Mouse (Mus musculus): ENCODE data around the gene Gpsm3. TPM values are rescaled to one million over a fixed set of nuclear protein-coding genes. Genes with fewer than 3 reads are reported as not detected.
A peak's percentile ranks its signal among the peaks of the same experiment; 100 is the strongest.

Gpsm3 gene
- polyA plus RNA-seq, 1 experiment from 2014 or later: 15.3 TPM

DNA sequence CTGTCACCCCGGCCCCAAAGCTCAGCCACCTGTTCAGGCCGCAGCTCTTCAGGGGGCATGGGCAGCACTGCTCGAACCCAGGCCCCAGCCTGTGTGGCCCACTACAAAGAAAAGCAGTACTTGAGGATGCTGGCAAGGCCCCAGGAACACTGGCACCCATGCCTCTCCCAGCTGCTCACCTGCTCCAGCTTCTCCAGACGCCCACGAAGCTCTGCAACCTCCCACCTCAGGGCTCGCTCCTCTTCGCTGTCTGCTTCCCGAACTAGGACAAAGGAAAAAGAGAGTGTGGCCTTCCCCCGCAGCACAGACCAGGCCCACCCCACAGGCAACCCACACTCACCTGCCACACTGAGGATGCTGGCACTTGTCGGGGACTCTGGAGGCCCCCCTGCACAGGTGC, 24.2 kb downstream of the Gpsm3 start:
- Histone ChIP-seq H3K27me3 (ENCODE audit: control insufficient read depth, insufficient read depth, low read depth, low read length) (no peaks in the 10 kb centered on the region), H3K4me2 (ENCODE audit: low read depth, low read length) (no peak overlapping the region), H3K36me3 (ENCODE audit: control insufficient read depth, insufficient read depth) (peaks cover 15% of the 10 kb centered on the region), H3K9ac (ENCODE audit: low read depth, low read length) (no peak overlapping the region), H3K9me3 (replicated peaks; ENCODE audit: control insufficient read depth, low read length) (no peaks in the 10 kb centered on the region), H3K4me3 (ENCODE audit: low read depth, low read length) (no peak overlapping the region), H3K4me1 (ENCODE audit: control insufficient read depth, low read depth, low read length) (peaks cover 15% of the 10 kb centered on the region), H3K27ac (ENCODE audit: low read length) (no peak overlapping the region; the same call in 1 of the 2 replicates)
- 77% methylated on average over 10 of the region's 10 CpGs for WGBS (ENCODE audit: insufficient replicate concordance)
- no peak for ATAC-seq (ENCODE audit: low read depth)

DNA sequence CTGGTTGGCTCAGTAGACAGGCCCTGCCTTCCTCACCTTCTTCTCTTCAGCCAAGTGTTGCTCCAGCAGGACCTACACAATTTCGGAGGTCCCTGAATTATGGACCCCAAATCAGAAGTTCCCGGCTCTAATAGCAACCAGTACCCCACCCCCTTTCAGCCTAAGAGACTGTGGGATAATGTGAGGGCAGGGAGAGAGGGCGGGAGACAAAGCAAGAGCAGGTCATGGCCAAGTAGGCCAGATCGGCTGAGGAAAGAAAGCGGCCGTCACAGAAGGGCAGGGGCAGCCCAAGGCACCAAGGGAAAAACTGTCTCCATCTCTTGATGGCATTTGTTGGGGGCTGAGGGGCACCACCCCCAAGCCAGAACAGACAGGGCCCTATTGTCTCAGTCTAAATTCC, 26.3 kb downstream of the Gpsm3 start, which contains the start of gene Egfl8:
Gene Egfl8, minus strand, starts transcription at position 101 of the 400 bp plus-strand sequence.
- peaks cover 14% of the 10 kb centered on the region; the same call in 1 of the 2 replicates for H3K4me1 ChIP-seq (ENCODE audit: control insufficient read depth, low read depth, low read length)
- H3K9me3 ChIP-seq (replicated peaks; ENCODE audit: control insufficient read depth, low read length): no peaks in the 10 kb centered on the region
- no peaks in the 10 kb centered on the region for H3K27me3 ChIP-seq (ENCODE audit: control insufficient read depth, insufficient read depth, low read depth, low read length)
- H3K27ac ChIP-seq (ENCODE audit: low read length): no peak within 1 kb of the TSS
- no peak within 1 kb of the TSS for H3K4me3 ChIP-seq (ENCODE audit: low read depth, low read length)
- ATAC-seq (ENCODE audit: low read depth): no peak
- peaks cover 14% of the 10 kb centered on the region for H3K36me3 ChIP-seq (ENCODE audit: control insufficient read depth, insufficient read depth)
- WGBS (ENCODE audit: insufficient replicate concordance): 68% methylated on average over 6 of the region's 6 CpGs
- no peak within 1 kb of the TSS for H3K4me2 ChIP-seq (ENCODE audit: low read depth, low read length)
- no peak within 1 kb of the TSS for H3K9ac ChIP-seq (ENCODE audit: low read depth, low read length)

- no peaks in the 10 kb centered on the region for H3K27me3 ChIP-seq (ENCODE audit: control insufficient read depth, insufficient read depth, low read depth, low read length)
- peaks cover 9% of the 10 kb centered on the region; the same call in 1 of the 2 replicates for H3K4me1 ChIP-seq (ENCODE audit: control insufficient read depth, low read depth, low read length)
- H3K9ac ChIP-seq (ENCODE audit: low read depth, low read length): no peak overlapping the region
- H3K36me3 ChIP-seq (ENCODE audit: control insufficient read depth, insufficient read depth): peaks cover 2% of the 10 kb centered on the region; the same call in 1 of the 2 replicates
- peak; percentile 49 for ATAC-seq (ENCODE audit: low read depth)
- no peak overlapping the region for H3K27ac ChIP-seq (ENCODE audit: low read length)
- H3K9me3 ChIP-seq (replicated peaks; ENCODE audit: control insufficient read depth, low read length): no peaks in the 10 kb centered on the region
- H3K4me3 ChIP-seq (ENCODE audit: low read depth, low read length): no peak overlapping the region
- no peak overlapping the region for H3K4me2 ChIP-seq (ENCODE audit: low read depth, low read length)
- 4% methylated on average over 6 of the region's 6 CpGs for WGBS (ENCODE audit: insufficient replicate concordance)
These were observed 29.4 kb downstream of the Gpsm3 start for GRCm38 (mm10) chr17:34618999-34619398.

GRCm38 (mm10) chr17:34621006-34621405, 31.4 kb downstream of the Gpsm3 start:
- Histone ChIP-seq H3K4me1 (ENCODE audit: control insufficient read depth, low read depth, low read length) (peaks cover 9% of the 10 kb centered on the region; the same call in 1 of the 2 replicates), H3K4me3 (ENCODE audit: low read depth, low read length) (no peak overlapping the region), H3K4me2 (ENCODE audit: low read depth, low read length) (no peak overlapping the region), H3K9me3 (replicated peaks; ENCODE audit: control insufficient read depth, low read length) (no peaks in the 10 kb centered on the region), H3K36me3 (ENCODE audit: control insufficient read depth, insufficient read depth) (peaks cover 2% of the 10 kb centered on the region; the same call in 1 of the 2 replicates), H3K9ac (ENCODE audit: low read depth, low read length) (no peak overlapping the region), H3K27me3 (ENCODE audit: control insufficient read depth, insufficient read depth, low read depth, low read length) (no peaks in the 10 kb centered on the region), H3K27ac (ENCODE audit: low read length) (peak overlapping the region; percentile 40; the same call in 1 of the 2 replicates)
- no peak for ATAC-seq (ENCODE audit: low read depth)
- 80% methylated on average over 8 of the region's 8 CpGs for WGBS (ENCODE audit: insufficient replicate concordance)

DNA sequence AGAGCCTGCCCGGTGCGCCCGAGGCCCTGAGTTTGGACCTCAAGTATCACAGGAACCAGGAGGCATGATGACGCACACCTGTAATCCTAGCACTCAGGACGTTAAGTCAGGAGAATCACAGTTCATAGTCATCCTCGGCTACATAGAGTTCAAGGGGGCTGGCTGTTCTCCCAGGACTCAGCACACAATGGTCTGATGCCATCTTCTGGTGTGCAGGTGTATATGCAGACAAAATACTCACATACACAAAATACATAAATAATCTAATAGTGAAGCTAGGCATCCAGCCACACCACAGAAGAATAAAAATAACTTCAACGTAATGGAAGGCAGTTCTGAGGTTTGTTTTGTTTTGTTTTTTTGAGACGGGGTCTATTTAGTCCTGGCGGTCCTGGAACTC, 33.6 kb downstream of the Gpsm3 start:
- H3K4me1 ChIP-seq (ENCODE audit: control insufficient read depth, low read depth, low read length): peaks cover 22% of the 10 kb centered on the region
- no peak for ATAC-seq (ENCODE audit: low read depth)
- 73% methylated on average over 9 of the region's 9 CpGs for WGBS (ENCODE audit: insufficient replicate concordance)
- no peak overlapping the region for H3K9ac ChIP-seq (ENCODE audit: low read depth, low read length)
- no peaks in the 10 kb centered on the region for H3K9me3 ChIP-seq (replicated peaks; ENCODE audit: control insufficient read depth, low read length)
- no peaks in the 10 kb centered on the region; the same call in 1 of the 2 replicates for H3K36me3 ChIP-seq (ENCODE audit: control insufficient read depth, insufficient read depth)
- peaks cover 6% of the 10 kb centered on the region for H3K27me3 ChIP-seq (ENCODE audit: control insufficient read depth, insufficient read depth, low read depth, low read length)
- H3K4me2 ChIP-seq (ENCODE audit: low read depth, low read length): no peak overlapping the region
- H3K4me3 ChIP-seq (ENCODE audit: low read depth, low read length): no peak overlapping the region
- no peak overlapping the region for H3K27ac ChIP-seq (ENCODE audit: low read length)

DNA sequence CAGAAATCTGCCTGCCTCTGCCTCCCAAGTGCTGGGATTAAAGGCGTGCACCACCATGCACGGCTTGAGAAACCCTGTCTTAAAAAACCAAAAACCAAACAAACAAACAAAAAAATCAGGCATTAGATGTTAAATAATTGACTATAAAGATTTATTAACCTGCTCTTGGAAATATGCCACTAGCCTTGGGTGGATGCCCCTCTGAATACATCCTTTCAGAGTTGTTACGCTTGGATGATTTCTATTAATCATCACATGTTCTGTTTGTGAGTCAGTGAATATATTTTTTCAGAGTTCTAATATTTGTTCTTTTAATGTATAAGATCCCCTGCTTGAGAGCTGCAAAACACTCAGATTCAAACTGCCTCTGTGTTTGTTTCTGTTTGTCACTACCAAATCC, 35.4 kb downstream of the Gpsm3 start:
- ATAC-seq (ENCODE audit: low read depth): no peak

DNA sequence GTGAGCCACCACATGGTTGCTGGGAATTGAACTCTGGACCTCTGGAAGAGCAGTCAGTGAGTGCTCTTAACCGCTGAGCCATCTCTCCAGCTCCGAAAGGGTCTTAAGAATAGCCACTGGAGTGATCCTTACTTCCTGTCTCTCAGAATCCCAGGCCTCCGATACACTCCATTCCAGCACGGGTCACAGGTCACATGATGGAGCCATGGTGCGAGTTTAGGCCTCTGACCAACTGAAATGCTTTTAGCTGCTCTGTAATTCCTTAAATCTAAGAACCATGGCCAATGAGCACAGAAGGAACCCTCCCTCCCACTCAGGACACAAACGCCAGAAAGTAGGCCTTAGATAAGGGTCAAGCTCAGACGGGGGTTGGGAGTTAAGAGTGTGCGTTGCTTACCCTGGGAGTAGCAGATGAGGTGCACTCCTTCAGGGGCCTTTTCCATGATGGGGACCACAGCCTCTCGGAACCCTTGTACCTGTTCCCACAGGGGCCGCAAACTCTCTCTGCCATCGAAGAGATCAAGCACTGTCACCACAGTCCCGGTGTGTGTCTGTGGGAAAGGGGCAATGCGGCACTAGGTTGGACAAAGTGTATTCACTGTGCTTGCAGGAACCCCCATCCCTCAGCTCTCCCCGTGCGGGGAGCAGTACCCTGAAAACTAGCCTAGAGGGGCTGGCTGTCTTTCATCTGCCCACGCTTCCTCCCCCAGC, 36.6 kb downstream of the Gpsm3 start:
- H3K4me3 ChIP-seq (ENCODE audit: low read depth, low read length): peak overlapping the region; percentile 72
- no peaks in the 10 kb centered on the region for H3K9me3 ChIP-seq (replicated peaks; ENCODE audit: control insufficient read depth, low read length)
- H3K9ac ChIP-seq (ENCODE audit: low read depth, low read length): peak overlapping the region; percentile 65
- H3K27ac ChIP-seq (ENCODE audit: low read length): no peak overlapping the region
- 45% methylated on average over 16 of the region's 16 CpGs for WGBS (ENCODE audit: insufficient replicate concordance)
- peaks cover 36% of the 10 kb centered on the region for H3K27me3 ChIP-seq (ENCODE audit: control insufficient read depth, insufficient read depth, low read depth, low read length)
- no peaks in the 10 kb centered on the region; the same call in 1 of the 2 replicates for H3K36me3 ChIP-seq (ENCODE audit: control insufficient read depth, insufficient read depth)
- peaks cover 33% of the 10 kb centered on the region for H3K4me1 ChIP-seq (ENCODE audit: control insufficient read depth, low read depth, low read length)
- H3K4me2 ChIP-seq (ENCODE audit: low read depth, low read length): peak overlapping the region; percentile 74
- no peak for ATAC-seq (ENCODE audit: low read depth)

More for the DNA sequence above, 35.4 kb downstream of the Gpsm3 start:
- Histone ChIP-seq H3K4me2 (ENCODE audit: low read depth, low read length) (no peak overlapping the region), H3K9ac (ENCODE audit: low read depth, low read length) (no peak overlapping the region), H3K27me3 (ENCODE audit: control insufficient read depth, insufficient read depth, low read depth, low read length) (peaks cover 24% of the 10 kb centered on the region), H3K27ac (ENCODE audit: low read length) (no peak overlapping the region), H3K4me1 (ENCODE audit: control insufficient read depth, low read depth, low read length) (peaks cover 25% of the 10 kb centered on the region), H3K36me3 (ENCODE audit: control insufficient read depth, insufficient read depth) (no peaks in the 10 kb centered on the region; the same call in 1 of the 2 replicates), H3K4me3 (ENCODE audit: low read depth, low read length) (no peak overlapping the region), H3K9me3 (replicated peaks; ENCODE audit: control insufficient read depth, low read length) (no peaks in the 10 kb centered on the region)
- 82% methylated on average over 3 of the region's 3 CpGs for WGBS (ENCODE audit: insufficient replicate concordance)

DNA sequence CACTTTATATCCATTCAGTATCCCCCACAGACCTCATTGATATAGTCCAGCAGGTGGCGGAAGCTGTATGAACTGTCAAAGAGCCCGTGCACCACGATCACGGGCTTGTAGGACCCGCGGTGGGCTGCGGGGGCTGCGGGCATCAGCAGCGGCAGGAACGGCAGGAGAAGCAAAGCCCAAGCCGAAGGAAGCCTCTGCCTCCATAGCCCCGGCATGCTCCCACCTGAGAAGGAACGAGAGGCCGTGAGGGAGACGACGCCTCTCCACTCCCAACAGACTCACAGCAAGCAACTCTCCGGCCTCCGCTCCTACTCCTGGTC, 37.1 kb downstream of the Gpsm3 start:
- Histone ChIP-seq H3K4me1 (ENCODE audit: control insufficient read depth, low read depth, low read length) (peaks cover 35% of the 10 kb centered on the region), H3K36me3 (ENCODE audit: control insufficient read depth, insufficient read depth) (no peaks in the 10 kb centered on the region; the same call in 1 of the 2 replicates), H3K4me3 (ENCODE audit: low read depth, low read length) (peak overlapping the region; percentile 72), H3K27me3 (ENCODE audit: control insufficient read depth, insufficient read depth, low read depth, low read length) (peaks cover 42% of the 10 kb centered on the region), H3K9ac (ENCODE audit: low read depth, low read length) (peak overlapping the region; percentile 65), H3K27ac (ENCODE audit: low read length) (peak overlapping the region; percentile 70), H3K9me3 (replicated peaks; ENCODE audit: control insufficient read depth, low read length) (no peaks in the 10 kb centered on the region), H3K4me2 (ENCODE audit: low read depth, low read length) (peak overlapping the region; percentile 74)
- ATAC-seq (ENCODE audit: low read depth): peak; percentile 46; the same call in 1 of the 2 replicates
- 2% methylated on average over 18 of the region's 18 CpGs for WGBS (ENCODE audit: insufficient replicate concordance)
